Mouse (Mus musculus) myocyte (in vitro differentiated cells): ENCODE data around the gene Dolk.

Source experiments
- E2F4 ChIP-seq: IDR thresholded peaks from one replicate; pipeline ENCODE4 v1.6.1; 2011; ENCODE audit warnings: mild to moderate bottlenecking, control low read depth, moderate library complexity; ENCODE audit not compliant: insufficient read depth
- MAX ChIP-seq: IDR thresholded peaks from one replicate; pipeline ENCODE4 v1.6.1; 2011; ENCODE audit warnings: low read depth, mild to moderate bottlenecking, control low read depth
- POLR2A ChIP-seq: IDR thresholded peaks from one replicate; pipeline ENCODE4 v1.6.1; 2011; ENCODE audit warnings: low read depth, mild to moderate bottlenecking, control low read depth, moderate library complexity; ENCODE audit not compliant: insufficient read length
- POLR2AphosphoS2 ChIP-seq: IDR thresholded peaks from one replicate; pipeline ENCODE4 v1.6.1; 2011; ENCODE audit warnings: low read depth, control low read depth; ENCODE audit not compliant: insufficient read length
- REST ChIP-seq: IDR thresholded peaks from one replicate; pipeline ENCODE4 v1.6.1; 2011; ENCODE audit warnings: mild to moderate bottlenecking, control low read depth, moderate library complexity; ENCODE audit not compliant: insufficient read depth, insufficient read length
- USF1 ChIP-seq: IDR thresholded peaks from one replicate; pipeline ENCODE4 v1.6.1; 2011; ENCODE audit warnings: low read depth, mild to moderate bottlenecking, control low read depth, moderate library complexity

DNA sequence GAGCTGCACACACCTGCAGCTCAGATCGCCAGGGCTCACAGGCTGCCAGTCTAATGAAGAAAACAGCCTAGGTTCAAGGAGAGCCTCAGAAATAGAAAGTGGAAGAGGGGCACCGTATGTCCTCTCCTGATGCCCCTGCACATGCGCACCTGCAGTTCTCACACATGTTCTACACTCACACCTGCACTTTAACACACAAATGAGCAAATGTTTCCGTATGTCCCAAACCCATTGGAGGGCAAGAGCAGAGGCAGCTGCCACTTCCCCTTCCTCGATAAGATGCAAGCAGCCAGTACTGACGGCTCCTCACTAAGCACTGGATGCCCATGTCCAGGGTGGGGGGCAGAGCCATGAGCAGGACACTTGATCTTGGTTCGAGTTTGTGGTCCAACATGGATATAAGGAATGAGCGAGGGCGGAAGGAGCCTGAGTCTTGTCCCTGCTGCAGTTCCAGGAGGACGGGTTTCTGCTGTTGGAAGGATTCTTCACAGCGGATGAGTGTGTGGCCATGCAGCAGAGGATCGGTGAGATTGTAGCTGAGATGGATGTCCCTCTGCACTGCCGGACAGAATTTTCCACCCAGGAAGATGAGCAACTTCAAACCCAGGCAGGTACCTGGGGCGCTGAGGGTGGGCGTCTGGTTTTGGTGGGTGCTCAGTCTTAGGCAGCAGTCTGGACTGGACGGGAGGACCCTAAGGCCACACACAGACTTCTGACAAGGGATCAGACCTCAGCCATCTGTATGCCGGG, 16.7 kb downstream of the Dolk start:
- TF ChIP-seq POLR2A (no peak), E2F4 (no peak), POLR2AphosphoS2 (no peak), USF1 (no peak), REST (no peak), MAX (no peak)
